Mouse (Mus musculus) olfactory bulb, adult 2 months (tissue): ENCODE data around the gene Ets1.

ENCODE experiments used
- CTCF ChIP-seq: fragments of 200-500 bp; IDR thresholded peaks from 2 replicates; pipeline ENCODE4 v1.5.1; 2012; ENCODE audit warnings: low read depth, mild to moderate bottlenecking, low read length, moderate library complexity; ENCODE audit not compliant: insufficient read depth
- POLR2A ChIP-seq: fragments of 200-500 bp; IDR thresholded peaks from 2 replicates; pipeline ENCODE4 v1.6.1; 2012; ENCODE audit warnings: mild to moderate bottlenecking, low read depth, low read length, moderate library complexity; ENCODE audit not compliant: insufficient read depth

- TF ChIP-seq POLR2A, result no peak
- TF ChIP-seq CTCF, result no peak
Observed at GRCm38 (mm10) chr9:32595076-32595820, 40.8 kb upstream of the Ets1 start.
